Mouse (Mus musculus) neural tube, embryonic 14.5 days (tissue): ENCODE results near the gene Cela3a. TPM values are rescaled to one million over a fixed set of nuclear protein-coding genes. Genes with fewer than 3 reads are reported as not detected.
A peak's percentile ranks its signal among the peaks of the same experiment; 100 is the strongest.

Experiments
- ATAC-seq: fragments of 200-750 bp; cut with Nextera tagmentation; 2 replicates; pipeline ENCODE4 v1.8.0; 2017; ENCODE audit warnings: low read depth, mild to moderate bottlenecking, moderate TSS enrichment, moderate library complexity
- H3K27ac ChIP-seq: fragments of 300-500 bp; sonication (generic); 2 replicates; pipeline ENCODE4 v1.5.1; 2014; ENCODE audit warnings: low read depth, mild to moderate bottlenecking, control low read depth, low read length, moderate library complexity, mixed read lengths
- H3K27me3 ChIP-seq: fragments of 300-500 bp; sonication (generic); 2 replicates; pipeline ENCODE4 v1.6.1; 2014; ENCODE audit warnings: low read length; ENCODE audit not compliant: control insufficient read depth, insufficient read depth
- H3K36me3 ChIP-seq: fragments of 300-500 bp; sonication (generic); 2 replicates; pipeline ENCODE4 v1.6.1; 2014; ENCODE audit warnings: low read length, mixed read lengths; ENCODE audit not compliant: control insufficient read depth, insufficient read depth
- H3K4me1 ChIP-seq: fragments of 300-500 bp; sonication (generic); 2 replicates; pipeline ENCODE4 v1.6.1; 2014; ENCODE audit warnings: low read length; ENCODE audit not compliant: control insufficient read depth, insufficient read depth
- H3K4me2 ChIP-seq: fragments of 300-500 bp; sonication (generic); 2 replicates; pipeline ENCODE4 v1.6.1; 2014; ENCODE audit warnings: mild to moderate bottlenecking, low read depth, low read length, control low read depth
- H3K4me3 ChIP-seq: fragments of 300-500 bp; sonication (generic); 2 replicates; pipeline ENCODE4 v1.5.1; 2014; ENCODE audit warnings: low read depth, low read length, control low read depth, mixed read lengths
- H3K9ac ChIP-seq: fragments of 300-500 bp; sonication (generic); replicated peaks from 2 replicates; pipeline ENCODE4 v1.6.1; 2014; ENCODE audit warnings: low read depth, mild to moderate bottlenecking, control low read depth, low read length, mixed read lengths
- H3K9me3 ChIP-seq: fragments of 300-500 bp; sonication (generic); 2 replicates; pipeline ENCODE4 v1.6.1; 2016; ENCODE audit warnings: low read length; ENCODE audit not compliant: control insufficient read depth
- WGBS: fragments of 180-500 bp; shearing (Covaris S2); extraction: QIAGEN DNeasy Blood & Tissue Kit; methylation state at CpG from one replicate; pipeline ENCODE4 v1.1.7; 2014; 5-methylcytosine and 5-hydroxymethylcytosine counted together
- polyA plus RNA-seq: library from polyadenylated mRNA; unstranded; fragments of >200 nt; fragmentation: Nextera tagmentation; extraction: Ambion mirVana; gene quantifications from 2 replicates; pipeline ENCODE4 v1.2.1, GENCODE M21; 2014

The Cela3a gene
- polyA plus RNA-seq, 1 experiment from 2014 or later, result not detected

DNA sequence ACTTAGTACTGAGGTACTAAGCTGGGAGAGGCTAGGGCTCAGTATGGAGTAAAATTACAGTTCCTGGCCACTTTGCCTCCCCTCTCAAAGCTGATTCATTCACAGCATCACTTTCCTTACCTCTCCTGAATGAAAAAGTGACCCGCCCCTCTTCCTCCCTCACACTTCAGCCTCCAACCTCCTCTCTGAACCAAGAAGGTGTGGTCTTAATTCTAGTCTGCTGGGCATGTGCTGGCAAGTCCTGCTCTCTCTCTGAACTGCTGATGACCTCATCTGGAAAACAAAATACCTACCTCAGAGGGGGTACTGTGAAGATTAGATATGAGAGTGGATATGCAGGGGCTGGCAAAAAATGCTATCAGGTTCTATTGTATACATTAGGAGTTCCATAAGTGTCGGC is 39.5 kb upstream of the Cela3a start:
- Histone ChIP-seq H3K27ac (no peak overlapping the region), H3K4me1 (peaks cover 4% of the 10 kb centered on the region; the same call in 1 of the 2 replicates), H3K4me3 (no peak overlapping the region), H3K36me3 (no peaks in the 10 kb centered on the region), H3K4me2 (no peak overlapping the region), H3K9me3 (no peaks in the 10 kb centered on the region), H3K9ac (no peak overlapping the region), H3K27me3 (no peaks in the 10 kb centered on the region)
- no peak for ATAC-seq
- WGBS, result 90% methylated on average over 2 of the region's 2 CpGs

GRCm38 (mm10) chr4:137448641-137449040 is 39.0 kb upstream of the Cela3a start:
- Histone ChIP-seq H3K4me2 (no peak overlapping the region), H3K4me1 (peaks cover 4% of the 10 kb centered on the region; the same call in 1 of the 2 replicates), H3K9me3 (no peaks in the 10 kb centered on the region), H3K9ac (no peak overlapping the region), H3K27me3 (no peaks in the 10 kb centered on the region), H3K36me3 (no peaks in the 10 kb centered on the region), H3K27ac (no peak overlapping the region), H3K4me3 (no peak overlapping the region)
- 48% methylated on average over 2 of the region's 2 CpGs for WGBS
- ATAC-seq, result peak; percentile 38; the same call in 1 of the 2 replicates

GRCm38 (mm10) chr4:137448197-137448596 is 38.6 kb upstream of the Cela3a start:
- Histone ChIP-seq H3K27me3 (no peaks in the 10 kb centered on the region), H3K4me1 (peaks cover 4% of the 10 kb centered on the region; the same call in 1 of the 2 replicates), H3K4me2 (no peak overlapping the region), H3K4me3 (no peak overlapping the region), H3K27ac (no peak overlapping the region), H3K36me3 (no peaks in the 10 kb centered on the region), H3K9me3 (no peaks in the 10 kb centered on the region), H3K9ac (no peak overlapping the region)
- 29% methylated on average over 6 of the region's 6 CpGs for WGBS
- peak; percentile 49; the same call in 1 of the 2 replicates for ATAC-seq

DNA sequence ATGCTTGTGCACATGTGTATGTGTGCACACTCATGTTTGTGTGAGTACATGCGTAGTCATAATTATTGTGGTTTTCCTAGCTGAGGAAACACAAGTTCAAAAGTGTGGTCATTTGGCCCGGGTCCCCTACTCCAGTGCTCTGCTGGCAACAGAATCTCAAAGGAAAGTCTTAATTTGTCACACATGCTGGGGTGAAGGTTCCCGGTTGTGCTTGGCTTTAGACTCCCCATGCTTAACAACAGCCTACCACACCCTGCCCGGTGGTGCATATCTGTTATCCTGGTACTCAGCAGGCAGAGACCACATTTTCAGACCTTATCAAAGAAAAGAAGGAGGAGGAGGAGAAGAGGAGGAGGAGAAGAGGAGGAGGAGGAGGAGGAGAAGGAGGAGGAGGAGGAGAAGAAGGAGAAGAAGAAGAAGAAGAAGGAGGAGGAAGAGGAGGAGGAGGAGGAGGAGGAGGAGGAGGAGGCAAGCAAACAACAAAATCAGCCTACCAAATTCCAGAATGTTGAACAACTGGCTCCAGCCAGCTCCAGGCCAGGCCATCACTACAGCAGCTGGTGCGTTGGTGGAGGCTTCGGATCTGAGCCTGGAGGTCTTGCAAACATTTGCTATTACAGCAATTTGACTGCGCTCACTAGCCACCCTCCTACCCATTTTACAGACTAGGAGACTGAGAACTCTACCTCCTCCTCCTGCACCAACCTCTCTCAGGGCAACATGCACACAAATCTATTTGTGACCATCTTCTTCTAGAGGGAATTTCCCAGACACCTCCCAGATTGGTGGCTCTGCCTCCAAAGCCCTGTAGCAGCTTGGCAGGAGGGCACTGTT is 38.0 kb upstream of the Cela3a start:
- ATAC-seq, result no peak
- no peaks in the 10 kb centered on the region for H3K9me3 ChIP-seq
- H3K4me2 ChIP-seq, result no peak overlapping the region
- no peak overlapping the region for H3K9ac ChIP-seq
- H3K4me3 ChIP-seq, result no peak overlapping the region
- no peaks in the 10 kb centered on the region for H3K27me3 ChIP-seq
- peaks cover 4% of the 10 kb centered on the region; the same call in 1 of the 2 replicates for H3K4me1 ChIP-seq
- 71% methylated on average over 7 of the region's 7 CpGs for WGBS
- H3K36me3 ChIP-seq, result no peaks in the 10 kb centered on the region
- H3K27ac ChIP-seq, result no peak overlapping the region

DNA sequence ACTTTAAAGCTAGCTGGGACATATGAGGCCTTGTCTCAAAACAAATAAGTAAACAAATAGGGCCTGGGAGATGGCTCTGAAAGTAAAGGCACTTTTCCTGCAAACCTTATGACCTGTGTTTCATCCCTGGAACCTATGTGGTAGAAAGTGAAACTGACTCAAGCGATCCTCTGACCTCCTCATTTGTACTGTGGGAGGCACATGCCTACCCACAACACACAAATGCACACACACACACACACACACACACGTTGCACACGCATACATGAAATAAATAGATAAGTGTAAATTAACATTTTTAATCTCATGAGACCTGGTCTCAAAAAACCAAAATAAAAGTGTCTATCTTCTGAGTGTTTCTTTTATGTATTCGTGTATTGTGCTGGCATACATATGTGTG is 36.3 kb upstream of the Cela3a start:
- Histone ChIP-seq H3K9ac (no peak overlapping the region), H3K4me2 (no peak overlapping the region), H3K9me3 (no peaks in the 10 kb centered on the region), H3K27ac (no peak overlapping the region), H3K36me3 (no peaks in the 10 kb centered on the region), H3K27me3 (no peaks in the 10 kb centered on the region), H3K4me3 (no peak overlapping the region), H3K4me1 (peaks cover 4% of the 10 kb centered on the region; the same call in 1 of the 2 replicates)
- 89% methylated on average over 4 of the region's 4 CpGs for WGBS
- no peak for ATAC-seq

DNA sequence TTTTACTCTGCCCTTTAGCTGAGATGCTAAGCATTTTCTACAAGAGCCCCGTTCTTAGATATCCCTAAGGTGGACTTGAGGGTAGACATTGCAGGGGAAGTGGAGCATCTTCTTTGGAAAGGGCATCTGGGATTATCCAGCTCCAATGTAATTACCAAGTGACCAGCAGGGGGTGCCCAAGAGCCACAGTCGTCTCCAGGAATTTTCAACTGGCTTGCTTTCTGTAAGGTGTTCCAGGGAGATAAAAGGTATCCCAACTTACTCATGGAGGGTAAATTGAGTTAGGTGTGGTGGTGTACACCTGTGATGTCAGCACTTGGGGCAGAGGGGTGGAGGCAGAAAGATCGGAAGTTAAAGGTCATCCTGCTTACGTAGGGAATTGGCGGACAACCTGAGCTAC is 34.0 kb upstream of the Cela3a start:
- 0 out of 2 replicates have a peak, but pooled peaks have one; percentile 21 for ATAC-seq
- H3K4me2 ChIP-seq, result no peak overlapping the region

GRCm38 (mm10) chr4:137441332-137441731 is 31.7 kb upstream of the Cela3a start:
- Histone ChIP-seq H3K4me2 (no peak overlapping the region), H3K4me1 (no peaks in the 10 kb centered on the region), H3K36me3 (no peaks in the 10 kb centered on the region), H3K9ac (no peak overlapping the region), H3K9me3 (no peaks in the 10 kb centered on the region), H3K4me3 (no peak overlapping the region), H3K27me3 (no peaks in the 10 kb centered on the region), H3K27ac (no peak overlapping the region)
- ATAC-seq, result no peak
- WGBS, result 86% methylated on average over 4 of the region's 4 CpGs

More for the DNA sequence above, 34.0 kb upstream of the Cela3a start:
- Histone ChIP-seq H3K9me3 (no peaks in the 10 kb centered on the region), H3K36me3 (no peaks in the 10 kb centered on the region), H3K4me1 (peaks cover 4% of the 10 kb centered on the region; the same call in 1 of the 2 replicates), H3K27me3 (no peaks in the 10 kb centered on the region), H3K4me3 (no peak overlapping the region), H3K27ac (no peak overlapping the region), H3K9ac (no peak overlapping the region)
- 37% methylated on average over 5 of the region's 5 CpGs for WGBS

GRCm38 (mm10) chr4:137438842-137439241 is 29.3 kb upstream of the Cela3a start:
- ATAC-seq, result no peak

GRCm38 (mm10) chr4:137436979-137437669 is 27.5 kb upstream of the Cela3a start:
- H3K36me3 ChIP-seq, result no peaks in the 10 kb centered on the region
- H3K27ac ChIP-seq, result no peak overlapping the region
- H3K9ac ChIP-seq, result no peak overlapping the region
- no peaks in the 10 kb centered on the region for H3K27me3 ChIP-seq
- 88% methylated on average over 8 of the region's 8 CpGs for WGBS
- H3K4me2 ChIP-seq, result no peak overlapping the region
- H3K4me3 ChIP-seq, result no peak overlapping the region
- H3K9me3 ChIP-seq, result no peaks in the 10 kb centered on the region
- no peak for ATAC-seq
- no peaks in the 10 kb centered on the region for H3K4me1 ChIP-seq

More at GRCm38 (mm10) chr4:137438842-137439241, 29.3 kb upstream of the Cela3a start:
- H3K9ac ChIP-seq, result no peak overlapping the region
- no peaks in the 10 kb centered on the region for H3K36me3 ChIP-seq
- H3K27ac ChIP-seq, result no peak overlapping the region
- no peak overlapping the region for H3K4me2 ChIP-seq
- no peaks in the 10 kb centered on the region for H3K4me1 ChIP-seq
- no peaks in the 10 kb centered on the region for H3K27me3 ChIP-seq
- no peaks in the 10 kb centered on the region for H3K9me3 ChIP-seq
- H3K4me3 ChIP-seq, result no peak overlapping the region
- 94% methylated on average over 8 of the region's 8 CpGs for WGBS
